Mouse (Mus musculus) kidney, adult 2 months (tissue): Measurements from ENCODE around the gene Ahnak2.

ENCODE experiments used
- CTCF ChIP-seq: fragments of 200-500 bp; conservative IDR thresholded peaks from 2 replicates; pipeline ENCODE4 v1.5.1; 2011; ENCODE audit warnings: low read depth, mild to moderate bottlenecking, control low read depth, low read length, moderate library complexity, mixed read lengths; ENCODE audit not compliant: insufficient read depth, insufficient read length
- POLR2A ChIP-seq: fragments of 200-500 bp; IDR thresholded peaks from one replicate; pipeline ENCODE4 v1.6.1; 2011; ENCODE audit warnings: low read depth, low read length, control low read depth

DNA sequence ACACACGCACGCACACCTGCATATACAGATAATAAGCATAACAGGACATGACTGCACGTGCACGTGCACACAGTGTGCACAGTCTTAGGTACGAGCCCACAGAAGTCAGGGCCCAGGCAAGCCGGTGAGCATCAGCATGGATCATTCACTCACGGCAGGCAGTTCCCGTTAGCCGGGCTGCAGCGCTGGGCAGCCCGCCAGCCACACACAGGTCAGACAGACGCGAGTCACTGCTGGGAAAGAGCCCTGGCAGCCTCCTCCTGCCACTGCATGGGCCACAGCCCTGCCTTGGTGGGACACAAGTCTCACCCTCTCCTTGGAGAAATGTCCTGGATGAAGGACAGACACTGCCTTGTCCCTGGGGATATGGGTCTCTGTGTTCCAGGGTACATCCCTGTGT is 1.6 kb upstream of the Ahnak2 start:
- TF ChIP-seq POLR2A: no peak
- TF ChIP-seq CTCF: no peak
